In genomic region chr9:64805875-64806274, GRCm38 (mm10) we compare ENCODE assay signal across 18 mouse cellular contexts. TPM values are rescaled to one million over a fixed set of nuclear protein-coding genes. Genes with fewer than 3 reads are reported as not detected.
A peak's percentile ranks its signal among the peaks of the same experiment; 100 is the strongest.
DNase-seq lines count a peak whose midpoint lies in the region; ATAC-seq and TF ChIP-seq lines count a peak whose summit lies in the region.
"Had no signal": no experiment of that assay in that cellular context is flagged by ENCODE, and none has a peak within 500 bp of the region (broad histone marks: within the 10 kb centered on the region; RNA-seq: fewer than 3 reads in every experiment).

No protein-coding gene starts in this region.

- intact Hi-C loops in heart, postnatal 25 days (cut with DNase I) = no loop called here

- dilution Hi-C loops in CH12.LX (cut with MboI; ENCODE audit: extremely low pct_ligation_motif_present, extremely low pct_unique_long_range_greater_than_20kb, low sequenced_read_pairs) = no loop called here

- DNase-seq in heart, postnatal 25 days (ENCODE audit: low spot score) = no peak
- no peak for DNase-seq in CH12.LX (ENCODE audit: extremely low read depth)
- no peak for DNase-seq in layer of hippocampus, postnatal 36 days
- DNase-seq in thymus, postnatal 36 days = no peak
- DNase-seq in right cerebral cortex, adult 2 months (ENCODE audit: low spot score in 2 of 2) = no peak
- DNase-seq: B cell, adult 2 months; cerebellum, adult 18-20 months; forebrain, postnatal 0 days; gastrocnemius, postnatal 25 days; kidney, adult 8-10 months; lung, postnatal 36 days; midbrain, embryonic 14.5 days had no signal

- ATAC-seq in heart, embryonic 12.5 days (ENCODE audit: insufficient number of reproducible peaks, low FRiP score) = peak; percentile 76; the same call in 1 of the 2 replicates
- ATAC-seq in intestine, embryonic 15.5 days = peak; percentile 75
- ATAC-seq in megakaryocyte progenitor cell, adult 5-6 weeks (replicated peaks; ENCODE audit: poor library complexity) = peak; percentile 38
- ATAC-seq: forebrain, postnatal 0 days had no signal

- no peak for TF ChIP-seq POLR2A in CH12.LX (IDR thresholded peaks at IDR 0.05; ENCODE audit: low read depth, low read length)

- H3K9me3 ChIP-seq in heart, embryonic 12.5 days (replicated peaks) = no peaks in the 10 kb centered on the region
- peaks cover 3% of the 10 kb centered on the region for H3K9me3 ChIP-seq in CH12.LX (replicated peaks; ENCODE audit: low read length)
- H3K9me3 ChIP-seq in intestine, embryonic 15.5 days = no peaks in the 10 kb centered on the region
- H3K9me3 ChIP-seq: hindbrain, embryonic 12.5 days; limb, embryonic 13.5 days had no signal

- H3K4me2 ChIP-seq in heart, embryonic 12.5 days = no peak overlapping the region
- no peak overlapping the region for H3K4me2 ChIP-seq in CH12.LX (ENCODE audit: insufficient read depth, low read depth, poor library complexity, severe bottlenecking)
- H3K4me2 ChIP-seq in intestine, embryonic 15.5 days (replicated peaks) = no peak overlapping the region
- H3K4me2 ChIP-seq: hindbrain, embryonic 12.5 days; limb, embryonic 13.5 days had no signal

- no peaks in the 10 kb centered on the region for H3K79me2 ChIP-seq in CH12.LX (replicated peaks; ENCODE audit: control insufficient read depth, extremely low read depth, insufficient read depth, poor library complexity, severe bottlenecking)

- in situ Hi-C loops in CH12.LX (cut with MboI; ENCODE audit: low pct_ligation_motif_present, low pct_unique_long_range_greater_than_20kb, low sequenced_read_pairs) = no loop called here

- WGBS in heart, embryonic 12.5 days = 44% methylated on average over 5 of the region's 5 CpGs
- 51% methylated on average over 5 of the region's 5 CpGs for WGBS in intestine, embryonic 15.5 days

- no peak overlapping the region for H3K27ac ChIP-seq in heart, embryonic 12.5 days (ENCODE audit: poor library complexity, severe bottlenecking)
- no peak overlapping the region for H3K27ac ChIP-seq in CH12.LX (ENCODE audit: insufficient read depth, low read depth)
- 0 out of 2 replicates have a peak overlapping the region, but pooled peaks have one; percentile 3 for H3K27ac ChIP-seq in intestine, embryonic 15.5 days
- H3K27ac ChIP-seq: hindbrain, embryonic 12.5 days; left cerebral cortex, adult 2 months; limb, embryonic 13.5 days had no signal

- no peak overlapping the region for H3K9ac ChIP-seq in heart, embryonic 12.5 days
- no peak overlapping the region for H3K9ac ChIP-seq in CH12.LX (ENCODE audit: insufficient read depth, low read depth)
- H3K9ac ChIP-seq in intestine, embryonic 15.5 days = no peak overlapping the region
- H3K9ac ChIP-seq: forebrain, postnatal 0 days; hindbrain, embryonic 12.5 days; limb, embryonic 13.5 days had no signal

- H3K4me1 ChIP-seq in heart, embryonic 12.5 days (replicated peaks) = no peaks in the 10 kb centered on the region
- peaks cover 5 to 63% of the 10 kb centered on the region in 2 experiments; a peak in 3 of 4 replicates for H3K4me1 ChIP-seq in CH12.LX (ENCODE audit: control insufficient read depth in 1 of 2, insufficient read depth in 2 of 2)
- H3K4me1 ChIP-seq in intestine, embryonic 15.5 days (replicated peaks) = no peaks in the 10 kb centered on the region

- no peak for TF ChIP-seq RAD21 in CH12.LX (IDR thresholded peaks at IDR 0.05; ENCODE audit: low read depth, low read length)

- no peak for TF ChIP-seq CTCF in CH12.LX (conservative IDR thresholded peaks at IDR 0.05 in 1 of 2, IDR thresholded peaks at IDR 0.05 in 1 of 2; ENCODE audit: low read depth in 2 of 2, low read length in 2 of 2)

- no peaks in the 10 kb centered on the region for H3K36me3 ChIP-seq in heart, embryonic 12.5 days
- H3K36me3 ChIP-seq in CH12.LX (replicated peaks in 1 of 2; ENCODE audit: control insufficient read depth in 1 of 2, insufficient read depth in 1 of 2, low read length in 1 of 2) = no peaks in the 10 kb centered on the region
- H3K36me3 ChIP-seq in intestine, embryonic 15.5 days = no peaks in the 10 kb centered on the region
- H3K36me3 ChIP-seq: hindbrain, embryonic 12.5 days; limb, embryonic 13.5 days had no signal

- H3K4me3 ChIP-seq in heart, embryonic 12.5 days = no peak overlapping the region
- H3K4me3 ChIP-seq in CH12.LX (replicated peaks in 1 of 3; ENCODE audit: low read depth in 2 of 3, low read length in 2 of 3, poor library complexity in 1 of 3) = no peak overlapping the region
- no peak overlapping the region for H3K4me3 ChIP-seq in intestine, embryonic 15.5 days (replicated peaks)
- H3K4me3 ChIP-seq: hindbrain, embryonic 12.5 days; left cerebral cortex, adult 2 months; limb, embryonic 13.5 days had no signal

- no peaks in the 10 kb centered on the region for H3K27me3 ChIP-seq in heart, embryonic 12.5 days (replicated peaks)
- H3K27me3 ChIP-seq in CH12.LX (replicated peaks) = no peaks in the 10 kb centered on the region
- no peaks in the 10 kb centered on the region for H3K27me3 ChIP-seq in intestine, embryonic 15.5 days (replicated peaks)
- H3K27me3 ChIP-seq: hindbrain, embryonic 12.5 days; limb, embryonic 13.5 days had no signal

- no peak for TF ChIP-seq EP300 in CH12.LX (IDR thresholded peaks at IDR 0.05; ENCODE audit: low read length)

TF ChIP-seq in CH12.LX, 34 proteins besides CTCF, POLR2A, EP300 and RAD21:
- TF ChIP-seq PAX5 (IDR thresholded peaks at IDR 0.05; ENCODE audit: low read length) (no peak), BHLHE40 (IDR thresholded peaks at IDR 0.05; ENCODE audit: low read depth, low read length) (peak; percentile 58), SMC3 (IDR thresholded peaks at IDR 0.05; ENCODE audit: low read depth, low read length) (no peak), USF1 (IDR thresholded peaks at IDR 0.05; ENCODE audit: low read depth, low read length) (no peak), ETS1 (conservative IDR thresholded peaks at IDR 0.05; ENCODE audit: low read depth, low read length) (peak; percentile 11), ZC3H11A (IDR thresholded peaks at IDR 0.05; ENCODE audit: low read depth, low read length) (no peak)
TF ChIP-seq in CH12.LX: peak in this region for 2.

RNA-seq across cellular contexts. Expression of gene Dennd4a, which starts 5.3 kb away (rescaled TPM):
- 5.4 and 8.0 TPM in 2 replicates for polyA plus RNA-seq in heart, embryonic 12.5 days (2016; fragmentation: Nextera tagmentation; extraction: Ambion mirVana)
- 1 to 10 TPM; 6.9 to 7.9 TPM for total RNA-seq in heart, postnatal 25 days (2021)
- total RNA-seq in CH12.LX (2012; rRNA removed) = 24.0 and 37.1 TPM in 2 replicates
- total RNA-seq in CH12.LX (2014; rRNA removed) = 18.3 and 22.6 TPM in 2 replicates
- 35.8 and 41.1 TPM in 2 replicates for polyA plus RNA-seq in CH12.LX (2012; ENCODE audit: insufficient read length, low read depth)
- polyA plus RNA-seq in intestine, embryonic 15.5 days (2015; fragmentation: Nextera tagmentation; extraction: Ambion mirVana) = 4.4 and 6.3 TPM in 2 replicates
- 37.1 and 47.0 TPM in 2 replicates for total RNA-seq in megakaryocyte progenitor cell, adult 5-6 weeks (2015)
- 24.9 and 28.4 TPM in 2 replicates for total RNA-seq in megakaryocyte progenitor cell, adult 5-6 weeks (2017)
- 10 to 100 TPM; 41.4 to 41.7 TPM for total RNA-seq in layer of hippocampus, postnatal 36 days (2021)
